Mouse (Mus musculus) lung, postnatal 10 days (tissue): ENCODE data around the gene Paxx.
"Not testable (repeated sequence)": the region's sequence is repeated elsewhere in the genome, so short reads cannot be mapped to it uniquely, and the experiment has no call there.

Experiments
- DNase-seq: peaks from one replicate; pipeline ENCODE4 v3.0.0; 2021

The Paxx gene

GRCm38 (mm10) chr2:25441067-25441466, 19.8 kb downstream of the Paxx start:
- no peak for DNase-seq

- DNase-seq: no peak
Measured at GRCm38 (mm10) chr2:25436286-25436820, 24.5 kb downstream of the Paxx start.

GRCm38 (mm10) chr2:25434292-25434691, 26.6 kb downstream of the Paxx start:
- no peak for DNase-seq

GRCm38 (mm10) chr2:25433101-25433500, 27.8 kb downstream of the Paxx start:
- no peak for DNase-seq

- DNase-seq: no peak
Measured at GRCm38 (mm10) chr2:25432326-25433098, 28.4 kb downstream of the Paxx start.

- DNase-seq: no peak
Measured at GRCm38 (mm10) chr2:25431308-25431855, 29.5 kb downstream of the Paxx start.

GRCm38 (mm10) chr2:25430395-25431233, 30.3 kb downstream of the Paxx start:
- DNase-seq: no peak

- DNase-seq: peak; percentile 24
Measured at GRCm38 (mm10) chr2:25429435-25430180, 31.3 kb downstream of the Paxx start.

- DNase-seq: peak; percentile 95
Measured at GRCm38 (mm10) chr2:25428442-25429236, 32.3 kb downstream of the Paxx start, which contains the start of gene Abca2. Gene Abca2, plus strand, starts transcription at chr2:25428703.

GRCm38 (mm10) chr2:25427256-25427655, 33.6 kb downstream of the Paxx start:
- no peak for DNase-seq

GRCm38 (mm10) chr2:25426721-25427191, 34.1 kb downstream of the Paxx start:
- DNase-seq: peak; percentile 76

GRCm38 (mm10) chr2:25425481-25425880, 35.4 kb downstream of the Paxx start:
- DNase-seq: no peak

GRCm38 (mm10) chr2:25423626-25424025, 37.3 kb downstream of the Paxx start:
- no peak for DNase-seq

GRCm38 (mm10) chr2:25422587-25423410, 38.1 kb downstream of the Paxx start, which contains the start of gene Fut7:
Gene Fut7, plus strand, starts transcription at chr2:25423267.
- DNase-seq: peak; percentile 31

GRCm38 (mm10) chr2:25421896-25422295, 39.0 kb downstream of the Paxx start:
- peak; percentile 60 for DNase-seq

GRCm38 (mm10) chr2:25417426-25417825, 43.5 kb downstream of the Paxx start:
- DNase-seq: peak; percentile 62

- DNase-seq: not testable (repeated sequence)
Measured at GRCm38 (mm10) chr2:25413436-25413835, 47.5 kb downstream of the Paxx start.

GRCm38 (mm10) chr2:25408908-25409307, 52.0 kb downstream of the Paxx start:
- no peak for DNase-seq
